Mouse (Mus musculus) Muller cell, postnatal 12 days (primary cell): ENCODE measurements at regions not wholly inside any gene's neighbourhood (a gene's known extent, or its start where the extent isn't known, plus 50 kb on each side); places are given as distances from the start of the nearest gene placed in this dataset.

ENCODE experiments used
- DNase-seq: peaks from one replicate; pipeline ENCODE4 v3.0.0-alpha.2; 2015; ENCODE audit errors: inconsistent ontology term

DNA sequence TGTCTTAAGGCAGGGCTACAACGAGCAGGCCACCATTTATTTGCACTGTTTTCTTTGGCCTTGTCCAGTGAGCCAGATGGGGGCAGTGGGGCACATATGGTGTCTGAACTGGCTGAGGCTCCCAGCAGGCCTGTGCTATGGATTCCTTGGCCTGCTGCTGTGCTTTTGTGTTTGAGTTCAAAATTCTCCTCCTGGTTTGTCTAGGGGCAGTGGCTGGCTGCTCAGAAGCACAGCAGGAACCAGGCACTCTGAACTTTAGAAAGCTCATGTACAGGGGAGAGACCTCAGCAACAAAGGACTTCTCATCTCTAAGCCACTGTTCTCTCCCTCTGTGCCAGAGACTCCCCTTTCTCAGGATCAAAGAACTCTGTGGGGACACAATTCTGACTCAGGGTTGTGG is 370.9 kb downstream of the Bckdhb start:
- DNase-seq: peak; percentile 67

DNA sequence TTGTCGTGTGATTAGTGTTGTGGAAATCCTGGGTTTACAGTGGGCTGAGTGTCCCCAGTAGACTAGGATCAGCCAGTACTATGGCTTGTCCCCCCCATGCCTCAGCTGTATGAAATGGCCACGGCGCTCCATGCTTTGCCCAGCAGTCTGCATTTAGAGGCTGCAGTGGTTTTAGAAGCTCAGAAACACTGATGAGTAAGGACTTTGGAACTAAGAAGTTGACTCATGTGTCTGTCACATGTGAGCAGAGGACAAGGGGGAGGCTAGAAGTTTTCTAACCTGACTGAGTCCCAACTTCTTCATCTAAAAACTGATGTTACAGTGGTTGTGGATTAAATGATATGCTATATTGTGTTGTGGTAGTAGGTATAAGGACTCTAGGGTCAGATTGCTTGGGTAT is 371.5 kb downstream of the Bckdhb start:
- peak; percentile 50 for DNase-seq

DNA sequence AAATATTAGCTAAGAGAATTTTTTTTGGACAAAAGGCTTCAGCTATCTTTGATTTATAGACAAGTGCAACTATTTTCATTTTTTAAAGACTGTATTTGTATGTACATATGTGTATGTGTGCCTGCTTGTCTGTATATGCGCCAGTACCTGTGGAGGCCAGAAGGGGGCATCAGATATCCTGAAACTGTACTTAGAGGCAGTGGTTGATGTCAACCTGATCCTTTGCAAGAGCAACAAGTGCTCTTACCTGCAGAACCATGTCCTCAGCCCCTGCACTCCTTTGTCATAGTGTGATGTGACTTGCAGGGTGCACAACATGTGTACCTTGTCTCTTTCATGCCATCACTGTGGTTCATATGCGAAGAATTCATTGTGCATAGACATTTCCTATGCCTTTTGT is 379.5 kb downstream of the Bckdhb start:
- DNase-seq: no peak

DNA sequence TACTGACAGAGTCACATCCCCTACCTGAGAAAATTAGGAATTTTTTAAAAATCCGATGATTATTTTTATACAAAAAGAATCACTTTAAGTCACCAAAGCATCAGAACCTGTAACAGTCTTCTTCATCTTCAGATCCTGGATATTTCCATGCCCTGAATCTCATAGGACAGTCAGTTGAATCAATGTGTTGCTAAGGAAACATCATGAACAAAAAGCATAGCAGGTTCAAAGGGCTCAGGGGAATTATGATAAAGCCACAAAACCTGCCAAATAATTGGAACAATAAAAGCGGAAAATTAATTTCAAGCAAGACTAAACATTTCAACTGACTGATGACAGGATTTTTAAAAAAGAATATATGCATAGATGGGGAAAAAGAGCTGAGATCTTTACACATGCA is 393.9 kb downstream of the Bckdhb start:
- DNase-seq: no peak

DNA sequence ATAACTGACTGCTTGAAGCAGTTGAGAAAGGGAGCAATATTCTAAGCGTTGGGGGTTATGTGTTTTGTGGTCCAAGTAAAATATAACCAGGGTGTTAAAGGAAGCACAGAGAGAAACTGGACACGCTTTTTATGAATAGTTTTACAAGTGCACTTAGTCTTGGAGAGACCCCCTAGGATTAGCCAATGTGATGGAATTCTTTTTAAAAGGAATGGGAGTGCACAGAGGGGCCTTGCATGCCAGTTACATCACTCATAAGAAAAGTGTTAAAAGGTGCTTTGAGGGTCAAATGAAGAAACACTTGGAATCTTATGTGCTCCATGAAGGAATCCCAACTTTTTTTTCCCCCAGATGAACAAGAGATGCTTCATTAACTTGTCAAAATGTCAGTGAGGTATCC is 394.4 kb downstream of the Bckdhb start:
- peak; percentile 29 for DNase-seq

DNA sequence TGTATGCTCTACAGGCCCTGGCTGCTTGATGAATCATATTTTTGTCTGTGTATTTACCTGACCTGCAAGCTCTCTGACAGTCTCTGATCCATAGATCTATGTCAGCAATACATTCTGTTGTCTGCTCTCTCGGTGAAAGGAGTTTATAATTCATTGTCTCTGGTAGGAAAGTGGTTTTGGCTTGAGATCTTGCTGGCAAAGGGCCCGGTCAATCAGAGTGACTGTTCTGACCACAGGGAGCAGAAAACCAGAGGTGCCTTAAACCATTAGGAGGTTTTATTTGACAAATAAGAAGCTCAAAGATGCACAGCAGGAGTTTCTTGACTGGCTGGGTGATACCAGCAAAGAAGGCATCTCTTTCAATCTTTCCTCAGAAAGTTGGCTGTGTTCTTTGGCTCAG is 398.2 kb downstream of the Bckdhb start:
- DNase-seq: peak; percentile 89

DNA sequence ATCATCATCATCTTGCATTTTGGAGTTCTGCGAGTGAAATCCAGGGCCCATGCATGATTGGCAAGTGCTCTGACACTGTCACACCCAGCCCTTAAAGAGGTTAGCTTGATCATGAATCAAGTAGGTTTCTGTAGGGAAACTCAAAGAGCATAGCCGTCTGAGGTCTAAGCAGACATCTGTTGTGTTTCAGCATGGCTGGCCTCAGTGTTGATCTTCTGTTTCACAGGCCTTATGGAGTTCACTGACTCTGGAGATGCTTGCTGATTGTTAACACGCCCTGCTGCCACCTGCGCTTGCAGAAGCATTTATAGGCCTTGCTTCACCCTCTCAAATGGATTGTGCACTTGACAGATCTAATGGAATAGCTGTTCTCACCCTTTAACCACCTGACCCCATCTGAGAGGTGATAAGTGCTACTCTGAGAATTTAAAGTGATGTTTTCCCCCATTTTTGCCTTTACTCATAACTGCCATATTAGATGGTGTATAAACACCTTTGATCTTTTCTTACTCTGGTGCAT is 406.2 kb downstream of the Bckdhb start:
- DNase-seq: no peak

DNA sequence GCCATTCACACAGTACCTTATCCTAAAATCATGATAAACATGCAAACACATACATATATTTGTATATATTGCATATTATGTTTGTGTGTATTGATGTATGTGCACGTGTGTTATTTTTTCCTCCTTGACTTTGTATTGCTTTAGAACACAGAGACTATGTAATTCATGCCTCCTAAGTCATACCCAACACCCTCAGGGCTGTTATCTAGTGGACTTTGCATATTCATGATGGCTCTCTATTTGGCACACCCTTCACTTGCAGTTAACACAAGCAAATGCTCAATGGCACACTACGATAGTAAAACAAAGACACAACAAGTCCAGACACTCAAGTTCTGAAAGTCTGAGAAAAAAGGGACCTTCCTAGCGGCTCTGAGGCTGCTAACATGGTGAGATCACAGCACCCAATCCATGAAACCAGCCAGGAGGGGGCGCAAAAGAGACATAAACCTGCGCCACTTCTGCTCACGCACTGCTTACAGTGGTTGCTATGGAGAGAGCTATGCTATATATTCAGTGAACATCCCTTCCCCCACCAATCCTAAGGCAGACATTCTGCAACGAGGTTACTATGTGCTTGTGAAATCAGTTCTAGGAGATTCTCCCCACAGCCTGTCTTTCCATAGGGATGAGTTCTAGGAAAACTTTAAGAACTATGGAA is 418.6 kb downstream of the Bckdhb start:
- peak; percentile 50 for DNase-seq

DNA sequence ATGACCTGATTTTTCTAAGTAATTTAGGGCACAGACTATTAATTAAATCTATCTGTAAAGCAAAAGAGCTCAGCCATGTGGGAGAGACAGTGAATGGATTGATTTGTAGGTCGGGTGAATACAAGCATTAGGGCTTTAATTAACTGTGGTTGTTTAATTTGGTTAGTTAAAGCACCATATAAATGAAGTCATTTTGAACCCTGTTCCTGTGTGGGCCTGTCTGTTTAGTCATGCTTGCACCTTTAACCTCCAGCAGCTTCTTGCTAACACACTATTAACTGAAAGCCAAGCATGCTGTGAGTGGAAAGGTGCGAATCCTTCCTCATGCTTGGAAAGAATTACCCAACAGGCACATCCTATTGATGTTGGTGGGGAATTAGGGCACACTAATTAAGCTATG is 425.3 kb downstream of the Bckdhb start:
- DNase-seq: peak; percentile 71

DNA sequence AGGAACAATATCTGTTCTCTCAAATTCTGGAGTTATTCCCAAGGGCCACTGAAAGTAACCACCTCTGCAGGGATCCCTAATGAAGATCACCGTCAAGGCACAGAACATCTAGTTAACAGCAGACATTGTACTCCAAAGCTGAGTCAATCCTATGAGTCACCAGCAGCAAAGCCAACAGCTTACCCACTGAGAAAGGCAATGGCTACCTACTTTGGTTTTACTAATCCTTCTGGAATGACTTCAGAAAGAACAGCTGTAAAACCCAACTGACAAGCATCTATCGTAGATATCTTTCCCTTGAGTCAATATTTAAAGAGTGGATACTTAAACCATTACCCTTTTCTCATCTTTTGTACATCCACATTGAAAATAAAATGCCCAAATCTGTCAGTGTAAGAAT is 429.5 kb downstream of the Bckdhb start:
- DNase-seq: peak; percentile 88

DNA sequence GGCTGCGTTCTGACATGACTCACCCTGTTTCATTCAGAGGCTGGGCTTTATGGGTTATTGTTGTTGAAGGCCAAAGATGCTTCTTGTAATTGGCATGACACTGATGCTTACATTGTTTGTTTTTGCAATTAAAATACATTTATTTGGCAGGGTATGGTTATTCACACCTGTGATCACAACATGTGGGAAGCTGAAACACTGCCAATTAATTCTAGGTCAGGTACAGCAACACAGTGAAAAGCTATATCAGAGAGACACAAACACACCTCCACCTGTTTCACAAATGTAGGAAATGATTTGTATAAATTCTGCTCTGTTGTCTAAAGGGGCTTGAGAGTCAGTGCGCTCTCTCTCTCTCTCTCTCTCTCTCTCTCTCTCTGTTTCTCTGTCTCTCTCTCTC is 431.2 kb downstream of the Bckdhb start:
- DNase-seq: no peak

DNA sequence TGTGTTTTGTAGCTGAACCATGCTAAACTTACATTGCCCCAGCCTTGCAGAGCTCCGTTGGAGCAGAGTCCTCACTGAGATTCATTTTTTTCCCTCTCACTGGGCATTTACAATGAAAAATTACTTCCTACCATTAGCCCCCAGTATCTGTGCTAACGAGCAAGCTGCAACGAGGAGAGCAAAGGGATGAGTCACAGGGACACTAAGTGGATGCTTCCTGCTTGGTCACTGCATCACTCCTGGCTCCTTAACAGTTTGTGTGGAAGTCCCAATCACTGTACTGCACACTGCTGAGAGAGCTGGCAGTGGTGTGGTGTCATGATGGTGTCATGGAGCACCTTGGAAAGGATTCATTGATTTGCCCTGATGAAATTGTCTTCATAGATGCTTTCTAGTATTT is 434.9 kb downstream of the Bckdhb start:
- peak; percentile 93 for DNase-seq

DNA sequence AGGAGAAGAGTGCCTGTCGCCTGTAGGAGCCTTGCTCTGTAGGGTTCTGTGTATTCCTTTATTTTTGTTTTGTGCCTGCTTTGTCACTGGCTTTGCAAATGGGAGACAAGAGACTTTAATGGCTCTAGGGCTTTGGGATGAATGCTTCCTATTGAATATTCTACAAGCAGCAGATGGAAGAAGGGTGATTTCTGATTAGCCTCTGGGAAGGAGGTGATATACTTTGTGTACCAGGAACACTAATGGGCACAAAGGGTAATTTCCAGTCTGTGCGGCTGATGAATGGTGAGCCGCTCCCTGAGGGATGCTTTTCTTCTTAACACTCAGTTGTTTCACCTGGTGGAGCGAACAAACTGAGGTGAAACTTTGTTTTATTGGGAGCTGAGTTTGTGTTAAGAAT is 435.5 kb downstream of the Bckdhb start:
- no peak for DNase-seq

DNA sequence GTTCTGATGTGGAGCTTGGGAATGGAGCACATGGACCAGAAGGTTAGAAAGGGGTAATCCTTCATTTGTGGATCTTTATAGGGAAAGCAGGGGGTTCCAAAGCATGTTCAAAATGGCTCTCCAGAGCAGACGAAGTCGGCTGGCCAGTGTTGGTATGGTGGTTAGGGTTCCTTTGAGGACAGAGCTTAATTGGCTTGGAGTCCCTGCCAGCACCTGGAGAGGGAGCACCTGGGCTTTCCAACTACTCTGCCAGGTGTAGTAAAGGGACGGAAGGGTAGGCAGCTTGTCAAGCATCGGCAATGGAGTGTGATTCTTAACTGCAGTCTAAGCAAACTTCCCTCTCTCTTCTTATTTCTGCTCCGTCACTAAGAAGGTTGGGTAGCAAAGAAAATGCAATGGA is 438.5 kb downstream of the Bckdhb start:
- no peak for DNase-seq

DNA sequence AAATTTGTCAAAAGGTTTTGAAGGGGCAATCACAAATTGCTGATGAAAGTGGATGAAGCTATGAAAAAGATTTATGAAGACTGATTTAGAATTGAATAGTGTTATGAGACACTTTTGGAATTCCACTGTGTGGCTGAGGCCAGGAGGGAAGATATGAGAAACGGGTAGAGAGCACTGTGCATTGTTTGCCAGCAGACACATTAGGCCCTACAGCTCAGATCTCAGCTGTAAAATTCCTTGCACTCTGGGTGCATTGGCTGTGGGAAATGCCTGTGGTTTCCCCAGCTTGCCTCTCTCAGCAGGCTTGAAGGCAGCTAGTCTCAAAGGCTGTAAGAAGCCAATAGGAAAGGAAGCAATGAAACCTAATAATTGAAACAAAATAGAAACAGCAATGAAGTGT is 444.3 kb downstream of the Bckdhb start:
- DNase-seq: peak; percentile 96

DNA sequence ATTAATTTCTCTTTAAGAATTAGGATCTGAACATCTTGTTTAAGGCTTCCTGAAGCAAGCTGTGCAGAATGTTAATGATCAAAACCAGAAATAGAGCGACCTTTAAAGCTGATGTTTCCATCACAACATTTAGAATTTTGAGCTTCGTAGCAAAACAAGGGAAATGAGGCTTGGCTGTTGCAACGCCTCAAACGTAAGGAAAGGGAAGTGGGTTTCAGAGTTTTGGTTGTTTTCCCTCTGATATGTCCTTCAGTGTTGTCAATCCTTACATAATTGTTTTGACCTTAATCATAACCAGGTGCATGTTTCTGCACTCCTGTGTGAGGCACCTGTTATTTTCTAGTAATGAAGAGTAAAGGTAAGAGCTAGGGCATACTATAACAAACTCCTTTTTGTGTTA is 445.3 kb downstream of the Bckdhb start:
- no peak for DNase-seq

DNA sequence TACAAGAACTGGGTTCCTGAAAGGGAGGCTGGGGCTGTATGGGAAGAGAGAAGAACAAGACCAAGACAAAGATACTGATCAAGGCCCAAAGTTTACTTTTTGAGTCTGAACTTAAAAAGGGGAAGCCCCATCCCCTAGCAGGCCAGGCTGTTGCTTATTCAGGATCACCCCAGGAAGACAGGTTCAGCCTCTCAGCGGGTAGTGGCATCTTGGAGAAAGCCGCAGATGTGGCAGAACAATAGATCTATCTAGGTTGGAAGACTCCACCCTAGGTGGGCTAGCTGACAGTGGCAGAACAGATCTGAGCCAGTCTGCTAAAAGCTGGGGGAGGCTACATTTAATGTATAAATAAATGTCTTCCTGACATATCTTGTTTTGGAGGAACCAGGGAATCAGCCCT is 450.8 kb downstream of the Bckdhb start:
- no peak for DNase-seq

DNA sequence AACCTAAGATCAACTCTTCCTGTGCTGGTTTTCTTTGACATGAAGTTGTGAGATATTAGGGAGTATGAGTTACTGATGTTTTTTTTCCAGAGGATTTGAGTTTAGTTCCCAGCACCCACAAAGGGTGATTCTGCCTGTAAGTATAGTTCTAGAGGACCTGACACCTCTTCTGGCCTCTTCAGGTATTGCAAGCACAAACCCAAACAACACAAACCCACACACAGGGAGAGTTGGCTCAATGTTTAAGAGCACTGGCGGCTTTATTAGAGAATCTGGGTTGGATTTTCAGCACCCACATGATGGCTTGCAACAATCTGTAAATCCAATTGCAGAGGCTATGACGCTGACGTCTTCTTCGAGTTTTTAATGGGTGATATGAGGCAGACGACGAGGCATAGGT is 451.7 kb downstream of the Bckdhb start:
- no peak for DNase-seq

DNA sequence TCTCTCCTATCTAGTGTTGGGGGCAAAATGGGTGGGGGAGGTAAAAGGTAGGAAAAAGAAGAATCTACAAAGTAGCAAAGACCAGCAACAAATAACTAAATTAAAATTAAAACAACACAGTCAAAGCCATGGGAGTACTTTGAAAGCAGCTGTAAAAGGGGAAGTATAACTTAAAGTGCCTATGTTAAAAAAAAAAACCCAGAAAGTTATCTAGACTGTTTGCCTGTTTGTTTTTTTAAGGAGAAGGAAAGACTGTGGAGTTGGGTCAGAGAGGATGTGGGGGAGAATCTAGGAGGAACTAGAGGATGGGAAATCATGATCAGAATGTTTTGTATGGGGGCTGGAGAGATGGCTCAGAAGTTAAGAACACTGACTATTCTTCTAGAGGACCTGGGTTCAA is 457.0 kb downstream of the Bckdhb start:
- DNase-seq: no peak

DNA sequence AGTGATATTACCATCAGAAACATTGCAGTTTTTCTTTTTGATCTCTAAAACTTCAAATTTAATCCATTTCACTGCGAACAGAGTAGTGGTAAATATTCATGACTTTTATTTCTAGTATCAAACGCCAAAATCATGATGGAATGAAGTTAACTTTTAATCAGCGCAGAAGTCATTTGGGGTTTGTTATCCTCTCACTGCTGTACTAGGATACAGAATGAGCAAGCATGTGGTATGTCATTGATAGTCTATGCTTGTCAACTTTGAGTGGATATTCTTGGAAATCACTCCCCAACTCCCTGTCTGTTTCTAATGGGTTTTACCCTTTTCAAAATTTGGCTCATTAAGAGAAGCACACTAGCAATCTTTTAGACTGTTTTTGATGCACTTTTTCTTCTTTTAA is 464.9 kb downstream of the Bckdhb start:
- DNase-seq: no peak

DNA sequence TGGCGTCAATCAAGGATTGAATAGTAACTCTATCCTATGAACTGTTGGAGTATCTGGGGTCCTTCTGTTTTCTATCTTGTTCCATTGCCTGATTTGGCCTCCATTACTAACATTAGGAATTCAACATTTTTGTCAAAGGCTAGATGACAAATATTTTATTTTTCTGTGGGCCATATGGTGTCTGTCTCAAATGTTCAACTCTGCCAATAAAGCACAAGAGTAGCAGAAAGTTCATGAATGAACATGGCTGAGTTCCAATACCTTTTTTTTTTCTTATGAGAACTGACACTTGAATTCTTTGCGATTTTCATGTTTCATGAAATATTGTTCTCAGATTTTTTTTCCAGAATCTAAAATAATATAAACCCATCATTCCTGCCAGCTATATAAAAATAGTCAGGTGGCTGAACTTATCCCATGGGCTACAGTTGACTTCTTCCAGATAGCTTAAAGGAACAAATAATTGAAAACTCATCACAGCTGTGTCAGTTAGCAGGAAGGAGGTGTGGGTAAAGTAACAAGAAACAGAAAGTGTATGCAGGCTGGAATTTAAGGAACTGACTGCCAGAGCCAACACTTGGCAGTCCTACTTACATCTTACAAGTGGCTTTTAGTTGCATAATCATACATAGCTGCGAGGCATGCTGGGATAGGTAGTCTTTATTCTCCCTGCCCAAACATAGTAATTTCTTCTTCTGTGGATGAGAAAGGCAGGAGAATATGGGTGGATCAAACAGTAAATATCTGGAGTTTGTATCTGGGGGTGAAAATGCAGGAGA is 469.8 kb downstream of the Bckdhb start:
- DNase-seq: no peak

DNA sequence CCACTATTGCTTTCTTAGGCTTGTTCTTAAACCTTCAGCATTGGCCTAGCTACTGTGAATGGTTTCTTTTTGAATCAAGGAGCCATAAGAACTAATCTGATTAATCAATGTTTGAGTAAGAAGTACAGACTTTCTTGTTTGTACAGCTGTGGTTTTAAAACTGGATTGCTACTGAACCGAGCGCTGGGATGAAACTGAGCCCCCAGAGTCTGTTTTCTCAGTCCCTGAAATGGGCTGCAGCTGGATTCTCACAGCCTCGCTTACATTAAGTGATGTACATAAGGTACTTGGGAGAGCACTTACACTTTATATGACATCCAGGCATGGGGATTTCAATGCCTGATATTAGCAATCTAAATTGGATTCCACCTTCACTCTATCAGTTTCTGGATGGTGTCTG is 474.5 kb downstream of the Bckdhb start:
- no peak for DNase-seq
